Mouse (Mus musculus): ENCODE data around the gene Zkscan1. TPM values are rescaled to one million over a fixed set of nuclear protein-coding genes. Genes with fewer than 3 reads are reported as not detected.

Zkscan1 gene
- 11.2 TPM for polyA plus RNA-seq (2014; fragmentation: Illumina TruSeq; extraction: RNeasy Lipid Tissue Mini Kit (QIAGEN cat#74804); ENCODE audit: low read depth, low replicate concordance)

DNA sequence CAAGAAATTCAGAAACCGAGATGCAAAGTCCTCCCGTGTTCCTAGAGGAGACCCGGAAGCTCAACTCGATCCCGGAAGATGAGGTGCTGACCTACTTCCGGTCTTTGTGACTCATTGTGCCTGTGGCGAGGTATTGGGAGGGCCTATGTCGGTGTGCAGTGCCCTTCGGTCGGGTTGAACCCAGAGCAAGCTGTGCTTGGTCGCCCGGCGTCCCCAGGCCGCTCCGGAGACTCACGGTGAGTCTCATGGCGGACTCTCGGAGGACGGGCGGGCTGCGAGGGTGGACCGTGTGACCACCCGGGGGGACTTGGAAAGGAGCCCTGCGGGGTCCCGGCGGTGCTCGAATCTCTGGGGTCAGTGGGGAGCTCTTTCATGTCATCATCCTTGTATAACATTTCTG, at the start of gene Zkscan1:
Zkscan1 (plus strand) TSS at position 89 of the 400 bp plus-strand sequence.

GRCm38 (mm10) chr5:138052894-138053293, 32.0 kb upstream of the Zkscan1 start, which contains the start of gene Smok3c:
Smok3c (plus strand) TSS chr5:138053194.

DNA sequence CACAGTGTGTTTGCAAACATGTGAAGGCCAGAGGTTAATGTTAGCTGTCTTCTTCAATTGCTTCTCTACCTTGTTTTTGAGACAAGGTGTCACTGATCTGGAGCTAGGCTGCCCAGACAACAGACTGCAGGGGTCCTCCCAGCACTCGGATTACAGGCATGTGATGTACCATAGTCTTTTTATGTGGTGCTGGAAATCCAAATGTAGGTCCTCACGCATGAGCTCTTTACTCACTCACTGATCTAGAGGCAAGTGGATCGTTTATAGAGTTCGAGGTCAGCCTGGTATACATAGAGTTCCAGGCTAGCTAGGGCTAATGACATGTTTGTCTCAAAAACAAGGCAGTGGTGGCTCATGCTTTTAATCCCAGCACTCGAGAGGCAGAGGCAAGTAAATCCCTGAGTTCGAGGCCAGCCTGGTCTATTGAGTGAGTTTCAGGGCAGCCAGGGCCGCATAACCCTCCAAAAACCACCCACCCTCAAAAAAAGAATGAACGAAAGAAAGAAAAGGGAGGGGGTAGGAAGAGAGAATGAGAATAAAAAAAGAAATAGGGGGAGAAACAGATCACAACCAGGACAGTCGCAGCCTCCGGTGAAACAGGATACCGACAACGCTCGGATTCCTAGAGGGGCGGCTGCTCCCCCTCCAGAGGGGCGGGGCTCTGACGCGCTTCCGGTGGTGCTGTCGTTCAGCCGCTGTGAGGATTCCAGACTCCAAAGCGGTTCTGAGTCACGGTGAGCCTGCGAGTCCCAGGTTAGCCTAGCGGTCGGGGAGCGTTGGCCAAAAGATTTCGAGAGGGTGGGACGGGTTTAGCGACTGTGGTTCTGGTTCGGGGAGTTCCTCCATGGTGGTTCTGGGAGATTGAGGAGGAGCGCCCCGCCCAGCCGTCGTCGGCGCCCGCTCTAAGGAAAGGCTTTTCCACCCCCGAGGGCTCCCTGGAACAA, 31.6 kb downstream of the Zkscan1 start, which contains the start of gene Zscan21:
Zscan21 (plus strand) TSS at position 649 of the 944 bp plus-strand sequence.

DNA sequence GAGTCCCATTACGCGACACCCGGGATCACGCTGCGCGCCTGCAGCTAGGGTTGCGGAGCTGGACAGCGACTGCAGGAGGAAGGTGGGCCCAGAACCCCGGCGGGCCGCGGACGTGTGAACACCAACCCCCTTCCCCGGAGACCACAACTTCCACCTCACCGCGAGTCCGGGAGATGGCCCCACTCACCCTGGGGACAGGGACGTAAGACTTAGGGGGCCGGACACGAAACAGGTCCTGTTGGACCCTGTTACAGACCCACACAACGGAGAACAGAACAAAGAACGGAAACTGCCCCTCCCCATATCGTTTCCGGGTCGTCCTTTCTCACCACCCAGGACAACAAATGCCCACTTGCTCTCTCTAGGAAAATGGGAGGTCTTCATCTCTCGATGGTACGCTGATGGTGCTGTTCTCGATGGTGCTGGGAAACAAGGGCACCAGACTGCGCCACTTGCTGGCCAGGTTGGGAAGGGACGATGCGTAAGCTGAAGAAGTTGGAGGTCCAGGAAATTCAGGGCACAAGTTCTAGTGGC, 70.6 kb downstream of the Zkscan1 start, which contains the start of gene Zfp113:
Zfp113 (minus strand) TSS at position 302 of the 534 bp plus-strand sequence.

Other genes with a start within 250 kb of the Zkscan1 start
- gene Pilra, start 248.8 kb upstream of the Zkscan1 start, polyA plus RNA-seq (2014; fragmentation: Illumina TruSeq; extraction: RNeasy Lipid Tissue Mini Kit (QIAGEN cat#74804); ENCODE audit: low read depth, low replicate concordance), result 4.9 TPM
- gene Pilrb1, start 227.0 kb upstream of the Zkscan1 start, polyA plus RNA-seq (2014; fragmentation: Illumina TruSeq; extraction: RNeasy Lipid Tissue Mini Kit (QIAGEN cat#74804); ENCODE audit: low read depth, low replicate concordance), result 4.2 TPM
- gene Pilrb2, start 213.3 kb upstream of the Zkscan1 start, polyA plus RNA-seq (2014; fragmentation: Illumina TruSeq; extraction: RNeasy Lipid Tissue Mini Kit (QIAGEN cat#74804); ENCODE audit: low read depth, low replicate concordance), result 5.3 TPM
- gene Cyp3a13, start 163.5 kb upstream of the Zkscan1 start, polyA plus RNA-seq (2014; fragmentation: Illumina TruSeq; extraction: RNeasy Lipid Tissue Mini Kit (QIAGEN cat#74804); ENCODE audit: low read depth, low replicate concordance), result 0.10 TPM
- gene Gjc3, start 122.0 kb upstream of the Zkscan1 start, polyA plus RNA-seq (2014; fragmentation: Illumina TruSeq; extraction: RNeasy Lipid Tissue Mini Kit (QIAGEN cat#74804); ENCODE audit: low read depth, low replicate concordance), result 0.10 TPM
- gene Azgp1, start 103.6 kb upstream of the Zkscan1 start, polyA plus RNA-seq (2014; fragmentation: Illumina TruSeq; extraction: RNeasy Lipid Tissue Mini Kit (QIAGEN cat#74804); ENCODE audit: low read depth, low replicate concordance), result 1.3 TPM
- gene Smok3a, start 63.8 kb upstream of the Zkscan1 start, polyA plus RNA-seq (2014; fragmentation: Illumina TruSeq; extraction: RNeasy Lipid Tissue Mini Kit (QIAGEN cat#74804); ENCODE audit: low read depth, low replicate concordance), result not detected
- 0.36 TPM for gene Smok3b, start 63.7 kb upstream of the Zkscan1 start, polyA plus RNA-seq (2014; fragmentation: Illumina TruSeq; extraction: RNeasy Lipid Tissue Mini Kit (QIAGEN cat#74804); ENCODE audit: low read depth, low replicate concordance)
- not detected for gene Smok3c, start 31.9 kb upstream of the Zkscan1 start, polyA plus RNA-seq (2014; fragmentation: Illumina TruSeq; extraction: RNeasy Lipid Tissue Mini Kit (QIAGEN cat#74804); ENCODE audit: low read depth, low replicate concordance)
- gene Zscan21, start 31.8 kb downstream of the Zkscan1 start, polyA plus RNA-seq (2014; fragmentation: Illumina TruSeq; extraction: RNeasy Lipid Tissue Mini Kit (QIAGEN cat#74804); ENCODE audit: low read depth, low replicate concordance), result 19.0 TPM
- gene Zfp113, start 70.7 kb downstream of the Zkscan1 start, polyA plus RNA-seq (2014; fragmentation: Illumina TruSeq; extraction: RNeasy Lipid Tissue Mini Kit (QIAGEN cat#74804); ENCODE audit: low read depth, low replicate concordance), result 6.9 TPM
- 124 TPM for gene Cops6, start 76.0 kb downstream of the Zkscan1 start, polyA plus RNA-seq (2014; fragmentation: Illumina TruSeq; extraction: RNeasy Lipid Tissue Mini Kit (QIAGEN cat#74804); ENCODE audit: low read depth, low replicate concordance)
- gene Ap4m1, start 86.9 kb downstream of the Zkscan1 start, polyA plus RNA-seq (2014; fragmentation: Illumina TruSeq; extraction: RNeasy Lipid Tissue Mini Kit (QIAGEN cat#74804); ENCODE audit: low read depth, low replicate concordance), result 26.6 TPM
- 26.1 TPM for gene Mcm7, start 87.3 kb downstream of the Zkscan1 start, polyA plus RNA-seq (2014; fragmentation: Illumina TruSeq; extraction: RNeasy Lipid Tissue Mini Kit (QIAGEN cat#74804); ENCODE audit: low read depth, low replicate concordance)
- gene Taf6, start 102.4 kb downstream of the Zkscan1 start, polyA plus RNA-seq (2014; fragmentation: Illumina TruSeq; extraction: RNeasy Lipid Tissue Mini Kit (QIAGEN cat#74804); ENCODE audit: low read depth, low replicate concordance), result 29.0 TPM
- gene Cnpy4, start 102.4 kb downstream of the Zkscan1 start, polyA plus RNA-seq (2014; fragmentation: Illumina TruSeq; extraction: RNeasy Lipid Tissue Mini Kit (QIAGEN cat#74804); ENCODE audit: low read depth, low replicate concordance), result 20.6 TPM
- 5.7 TPM for gene Mblac1, start 109.2 kb downstream of the Zkscan1 start, polyA plus RNA-seq (2014; fragmentation: Illumina TruSeq; extraction: RNeasy Lipid Tissue Mini Kit (QIAGEN cat#74804); ENCODE audit: low read depth, low replicate concordance)
- 22.5 TPM for gene Nxpe5, start 140.8 kb downstream of the Zkscan1 start, polyA plus RNA-seq (2014; fragmentation: Illumina TruSeq; extraction: RNeasy Lipid Tissue Mini Kit (QIAGEN cat#74804); ENCODE audit: low read depth, low replicate concordance)
- gene Lamtor4, start 170.4 kb downstream of the Zkscan1 start, polyA plus RNA-seq (2014; fragmentation: Illumina TruSeq; extraction: RNeasy Lipid Tissue Mini Kit (QIAGEN cat#74804); ENCODE audit: low read depth, low replicate concordance), result 169 TPM
- gene BC037034, start 178.9 kb downstream of the Zkscan1 start, polyA plus RNA-seq (2014; fragmentation: Illumina TruSeq; extraction: RNeasy Lipid Tissue Mini Kit (QIAGEN cat#74804); ENCODE audit: low read depth, low replicate concordance), result 57.0 TPM
- 36.2 TPM for gene Gal3st4, start 187.8 kb downstream of the Zkscan1 start, polyA plus RNA-seq (2014; fragmentation: Illumina TruSeq; extraction: RNeasy Lipid Tissue Mini Kit (QIAGEN cat#74804); ENCODE audit: low read depth, low replicate concordance)
- gene Gm43720, start 194.9 kb downstream of the Zkscan1 start, polyA plus RNA-seq (2014; fragmentation: Illumina TruSeq; extraction: RNeasy Lipid Tissue Mini Kit (QIAGEN cat#74804); ENCODE audit: low read depth, low replicate concordance), result 1.8 TPM
- 11.8 TPM for gene Gpc2, start 194.9 kb downstream of the Zkscan1 start, polyA plus RNA-seq (2014; fragmentation: Illumina TruSeq; extraction: RNeasy Lipid Tissue Mini Kit (QIAGEN cat#74804); ENCODE audit: low read depth, low replicate concordance)
- 10.9 TPM for gene Stag3, start 195.2 kb downstream of the Zkscan1 start, polyA plus RNA-seq (2014; fragmentation: Illumina TruSeq; extraction: RNeasy Lipid Tissue Mini Kit (QIAGEN cat#74804); ENCODE audit: low read depth, low replicate concordance)